Mouse (Mus musculus) hindbrain, embryonic 12.5 days (tissue): ENCODE measurements around the gene Tubb4a. TPM values are rescaled to one million over a fixed set of nuclear protein-coding genes. Genes with fewer than 3 reads are reported as not detected.
"Not testable (repeated sequence)": the region's sequence is repeated elsewhere in the genome, so short reads cannot be mapped to it uniquely, and the experiment has no call there.

ENCODE experiments used
- ATAC-seq: fragments of 200-750 bp; cut with Nextera tagmentation; 2 replicates; pipeline ENCODE4 v1.8.0; 2017; ENCODE audit warnings: moderate TSS enrichment; ENCODE audit not compliant: low FRiP score
- H3K27ac ChIP-seq: fragments of 300-500 bp; sonication (generic); 2 replicates; pipeline ENCODE4 v1.5.1; 2016; ENCODE audit warnings: mild to moderate bottlenecking
- H3K27me3 ChIP-seq: fragments of 300-500 bp; sonication (generic); 2 replicates; pipeline ENCODE4 v1.6.1; 2016; ENCODE audit warnings: mild to moderate bottlenecking
- H3K36me3 ChIP-seq: fragments of 300-500 bp; sonication (generic); 2 replicates; pipeline ENCODE4 v1.6.1; 2016; ENCODE audit warnings: mild to moderate bottlenecking
- H3K4me1 ChIP-seq: fragments of 300-500 bp; sonication (generic); 2 replicates; pipeline ENCODE4 v1.6.1; 2016
- H3K4me2 ChIP-seq: fragments of 300-500 bp; sonication (generic); replicated peaks from 2 replicates; pipeline ENCODE4 v1.6.1; 2016; ENCODE audit warnings: mild to moderate bottlenecking
- H3K4me3 ChIP-seq: fragments of 300-500 bp; sonication (generic); 2 replicates; pipeline ENCODE4 v1.5.1; 2016; ENCODE audit warnings: mild to moderate bottlenecking
- H3K9ac ChIP-seq: fragments of 300-500 bp; sonication (generic); 2 replicates; pipeline ENCODE4 v1.6.1; 2016; ENCODE audit warnings: mild to moderate bottlenecking, moderate library complexity
- H3K9me3 ChIP-seq: fragments of 300-500 bp; sonication (generic); replicated peaks from 2 replicates; pipeline ENCODE4 v1.6.1; 2016; ENCODE audit warnings: mild to moderate bottlenecking
- WGBS: fragments of 180-500 bp; shearing (Covaris S2); methylation state at CpG from one replicate; pipeline ENCODE4 v1.1.7; 2016; 5-methylcytosine and 5-hydroxymethylcytosine counted together
- polyA plus RNA-seq: library from polyadenylated mRNA; unstranded; fragments of >200 nt; fragmentation: Nextera tagmentation; extraction: Ambion mirVana; gene quantifications from 2 replicates; pipeline ENCODE4 v1.2.1, GENCODE M21; 2016

The Tubb4a gene
- polyA plus RNA-seq, 1 experiment from 2014 or later = 197 TPM

DNA sequence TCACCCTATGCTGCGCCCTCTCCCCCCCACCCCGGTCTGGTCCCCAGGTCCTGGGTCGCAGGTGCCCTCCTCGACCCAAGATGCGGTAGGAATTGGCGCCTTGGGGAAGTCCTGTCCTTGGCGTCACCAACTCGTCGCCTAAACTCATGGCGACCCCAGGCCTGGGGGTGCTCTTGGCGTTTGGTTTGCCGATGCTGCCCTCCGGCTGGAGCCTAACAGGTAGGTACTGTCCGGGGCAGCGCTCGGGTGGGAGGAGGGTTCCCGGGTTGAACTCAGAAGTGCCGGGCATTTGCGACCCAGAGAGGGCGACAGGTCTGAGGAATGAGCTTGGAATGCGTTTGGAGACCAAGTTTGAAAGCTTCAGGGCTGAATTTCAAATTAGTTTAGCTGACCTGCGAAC lies 25.0 kb downstream of the Tubb4a start:
- peaks cover 50% of the 10 kb centered on the region for H3K27me3 ChIP-seq
- WGBS = under 1% methylated on average over 22 of the region's 22 CpGs

DNA sequence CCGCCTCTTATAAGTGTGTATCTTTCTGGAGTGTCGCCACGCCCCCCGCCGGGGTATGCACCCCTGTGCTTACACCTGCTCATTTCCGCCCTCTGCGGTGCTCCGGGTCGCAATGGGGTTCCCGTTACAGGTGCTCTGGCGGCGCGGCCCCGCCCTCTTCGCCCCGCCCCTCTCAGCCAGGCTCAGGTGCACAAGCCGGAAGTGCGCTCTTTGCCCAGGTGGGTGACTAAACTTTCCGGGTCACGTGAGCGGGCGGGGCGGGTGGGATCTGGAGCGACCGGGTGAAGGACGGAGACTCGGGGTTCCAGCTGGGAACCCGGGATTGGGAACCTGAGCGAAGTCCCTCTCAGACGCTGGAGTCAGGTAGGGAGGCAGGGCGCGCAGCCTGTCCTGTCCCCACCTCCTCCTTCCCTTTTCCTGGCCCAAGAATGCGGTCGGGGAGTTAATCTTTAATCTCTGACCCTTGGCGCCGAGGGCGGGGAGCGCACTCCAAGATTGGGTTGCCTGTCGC lies 25.5 kb downstream of the Tubb4a start:
- peak overlapping the region; percentile 36 for H3K4me2 ChIP-seq
- WGBS = 2% methylated on average over 36 of the region's 39 CpGs
- no peaks in the 10 kb centered on the region for H3K36me3 ChIP-seq
- no peaks in the 10 kb centered on the region for H3K9me3 ChIP-seq
- H3K4me3 ChIP-seq = peak overlapping the region; percentile 17
- peaks cover 50% of the 10 kb centered on the region for H3K27me3 ChIP-seq
- no peak for ATAC-seq
- H3K27ac ChIP-seq = no peak overlapping the region
- no peak overlapping the region for H3K9ac ChIP-seq
- peaks cover 25% of the 10 kb centered on the region for H3K4me1 ChIP-seq

More for the DNA sequence above, 25.0 kb downstream of the Tubb4a start:
- no peak overlapping the region for H3K27ac ChIP-seq
- no peak for ATAC-seq
- H3K9ac ChIP-seq = no peak overlapping the region
- no peaks in the 10 kb centered on the region for H3K36me3 ChIP-seq
- peaks cover 25% of the 10 kb centered on the region for H3K4me1 ChIP-seq
- H3K4me3 ChIP-seq = peak overlapping the region; percentile 17
- H3K4me2 ChIP-seq = peak overlapping the region; percentile 36
- H3K9me3 ChIP-seq = no peaks in the 10 kb centered on the region

- Histone ChIP-seq H3K27me3 (peaks cover 47% of the 10 kb centered on the region), H3K36me3 (peaks cover 3% of the 10 kb centered on the region; the same call in 1 of the 2 replicates), H3K4me1 (peaks cover 25% of the 10 kb centered on the region), H3K9ac (no peak overlapping the region), H3K4me3 (peak overlapping the region; percentile 65), H3K9me3 (no peaks in the 10 kb centered on the region), H3K27ac (no peak overlapping the region), H3K4me2 (peak overlapping the region; percentile 85)
- no peak for ATAC-seq
- WGBS = 38% methylated on average over 10 of the region's 10 CpGs
These were observed 26.5 kb downstream of the Tubb4a start for GRCm38 (mm10) chr17:57061069-57061468.

DNA sequence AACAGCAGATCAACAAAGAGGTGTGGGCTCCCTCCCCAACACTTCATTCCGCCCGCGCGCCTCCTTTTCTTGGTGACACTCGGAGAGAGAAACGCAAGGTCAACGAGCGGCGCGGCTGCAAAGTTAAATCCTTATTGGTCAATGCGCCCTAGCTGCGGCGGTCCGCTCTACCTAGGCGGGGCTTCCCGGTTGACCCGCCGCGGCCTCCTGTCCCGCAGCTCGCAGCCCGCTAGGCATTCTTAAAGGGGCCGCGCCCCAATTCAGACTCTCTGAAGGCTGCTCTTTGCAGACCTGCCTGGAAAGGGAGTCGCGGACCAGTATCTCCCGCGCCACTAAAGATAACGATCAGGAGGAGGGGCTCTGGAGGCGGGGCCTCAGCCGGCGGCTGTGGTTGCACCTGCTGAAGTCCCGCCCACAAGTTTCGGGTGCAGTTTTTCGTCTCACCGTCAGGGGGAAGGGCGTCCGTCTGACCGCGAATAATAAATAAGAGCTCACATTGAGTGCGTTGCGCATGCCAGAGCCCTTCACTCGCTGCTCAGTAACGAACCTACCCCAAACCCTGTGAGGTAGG lies 27.3 kb downstream of the Tubb4a start:
- H3K9ac ChIP-seq = peak overlapping the region; percentile 44
- peak overlapping the region; percentile 85 for H3K4me2 ChIP-seq
- under 1% methylated on average over 44 of the region's 44 CpGs for WGBS
- ATAC-seq = peak; percentile 94
- peaks cover 22% of the 10 kb centered on the region for H3K4me1 ChIP-seq
- H3K36me3 ChIP-seq = peaks cover 3% of the 10 kb centered on the region; the same call in 1 of the 2 replicates
- peaks cover 45% of the 10 kb centered on the region for H3K27me3 ChIP-seq
- peak overlapping the region; percentile 77 for H3K27ac ChIP-seq
- no peaks in the 10 kb centered on the region for H3K9me3 ChIP-seq
- peak overlapping the region; percentile 65 for H3K4me3 ChIP-seq

GRCm38 (mm10) chr17:57059486-57059977 lies 28.1 kb downstream of the Tubb4a start, which contains the start of gene Slc25a23:
Gene Slc25a23, minus strand, starts transcription at chr17:57059863.
- 1% methylated on average over 23 of the region's 45 CpGs for WGBS
- Histone ChIP-seq H3K4me2 (peak within 1 kb of the TSS; percentile 85), H3K27me3 (peaks cover 37% of the 10 kb centered on the region), H3K4me1 (peaks cover 21% of the 10 kb centered on the region), H3K27ac (peak within 1 kb of the TSS; percentile 77), H3K9ac (peak within 1 kb of the TSS; percentile 73), H3K36me3 (peaks cover 8% of the 10 kb centered on the region), H3K4me3 (peak within 1 kb of the TSS; percentile 65), H3K9me3 (no peaks in the 10 kb centered on the region)
- peak; percentile 80 for ATAC-seq

DNA sequence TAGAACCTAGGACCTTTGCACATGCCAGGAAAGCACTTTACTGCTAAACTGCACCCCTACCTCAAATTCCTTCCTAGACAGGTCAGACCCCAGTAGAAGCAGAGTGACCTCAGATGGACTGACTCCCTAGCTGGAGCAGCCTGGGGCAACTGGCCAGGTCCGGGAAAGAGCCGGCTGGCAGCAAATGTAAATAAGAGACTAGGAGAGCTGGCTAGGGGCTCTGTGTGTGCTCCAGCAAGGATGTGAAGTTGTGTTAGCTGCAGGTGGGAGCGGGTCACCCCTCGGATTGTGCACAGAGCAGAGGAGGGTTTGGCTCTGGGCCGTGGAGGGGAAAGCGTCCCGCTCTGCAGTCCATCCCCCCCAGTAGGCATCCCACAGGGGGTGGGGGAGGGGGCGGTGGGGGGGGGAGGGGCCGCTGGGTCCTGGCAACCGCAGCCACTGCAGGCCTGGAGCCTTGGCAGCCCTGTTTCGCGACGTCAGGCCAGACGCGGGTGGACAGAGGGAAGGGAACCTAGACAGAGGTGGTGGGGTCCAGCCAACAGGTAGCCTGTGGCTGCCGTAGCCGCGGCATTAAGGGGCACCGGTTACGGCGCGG lies 28.6 kb downstream of the Tubb4a start, which contains the start of gene Crb3:
Gene Crb3, plus strand, starts transcription at position 215 of the 595 bp plus-strand sequence.
- Histone ChIP-seq H3K4me1 (peaks cover 21% of the 10 kb centered on the region), H3K9me3 (no peaks in the 10 kb centered on the region), H3K36me3 (peaks cover 8% of the 10 kb centered on the region), H3K27ac (peak within 1 kb of the TSS; percentile 77), H3K4me3 (peak within 1 kb of the TSS; percentile 65), H3K4me2 (peak within 1 kb of the TSS; percentile 85), H3K27me3 (peaks cover 32% of the 10 kb centered on the region), H3K9ac (peak within 1 kb of the TSS; percentile 73)
- WGBS = under 1% methylated on average over 18 of the region's 22 CpGs
- no peak for ATAC-seq

GRCm38 (mm10) chr17:57056246-57056645 lies 31.3 kb downstream of the Tubb4a start:
- H3K36me3 ChIP-seq = peaks cover 34% of the 10 kb centered on the region

DNA sequence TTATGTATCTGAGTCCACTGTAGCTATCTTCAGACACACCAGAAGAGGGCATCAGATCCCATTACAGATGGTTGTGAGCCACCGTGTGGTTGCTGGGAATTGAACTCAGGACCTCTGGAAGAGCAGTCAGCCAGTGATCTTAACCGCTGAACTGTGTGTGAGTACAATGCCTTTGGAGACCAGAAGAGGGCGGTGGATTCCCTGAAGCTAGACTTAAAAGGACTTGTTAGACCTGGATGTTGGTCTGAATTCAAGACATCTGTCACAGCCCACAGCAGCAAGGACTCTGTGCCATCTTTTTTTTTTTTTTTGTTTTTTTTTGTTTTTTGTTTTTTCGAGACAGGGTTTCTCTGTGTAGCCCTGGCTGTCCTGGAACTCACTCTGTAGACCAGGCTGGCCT lies 35.9 kb downstream of the Tubb4a start:
- peaks cover 65% of the 10 kb centered on the region for H3K36me3 ChIP-seq
- H3K27ac ChIP-seq, H3K4me3 ChIP-seq, H3K4me2 ChIP-seq, ATAC-seq, H3K27me3 ChIP-seq, H3K4me1 ChIP-seq, H3K9ac ChIP-seq, H3K9me3 ChIP-seq: not testable (repeated sequence)
- 76% methylated on average over 4 of the region's 4 CpGs for WGBS

More at GRCm38 (mm10) chr17:57056246-57056645, 31.3 kb downstream of the Tubb4a start:
- Histone ChIP-seq H3K9ac (no peak overlapping the region), H3K4me1 (peaks cover 13% of the 10 kb centered on the region), H3K27me3 (peaks cover 7% of the 10 kb centered on the region), H3K4me2 (no peak overlapping the region), H3K9me3 (no peaks in the 10 kb centered on the region), H3K27ac (no peak overlapping the region), H3K4me3 (no peak overlapping the region)
- ATAC-seq = no peak
- 86% methylated on average over 3 of the region's 3 CpGs for WGBS

DNA sequence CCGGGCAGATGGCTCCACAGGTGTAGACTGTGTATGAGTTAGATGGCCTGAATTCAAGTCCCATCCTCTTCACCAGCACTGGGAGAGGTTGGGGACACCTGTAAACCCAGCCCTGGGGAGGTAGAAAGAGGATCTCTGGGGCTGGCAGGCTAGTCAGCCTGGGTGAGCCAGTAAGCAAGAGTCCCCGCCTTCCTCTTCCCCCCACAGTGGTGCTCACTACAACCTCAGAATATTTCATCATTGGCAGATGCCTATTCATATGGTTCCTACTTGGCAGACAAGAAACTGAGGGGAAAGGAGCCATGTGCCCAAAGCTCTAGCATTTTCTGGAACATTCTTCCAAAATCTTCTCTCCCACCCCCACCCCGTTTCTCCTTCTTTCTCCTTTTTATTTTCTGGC lies 38.8 kb downstream of the Tubb4a start:
- Histone ChIP-seq H3K27me3 (no peaks in the 10 kb centered on the region), H3K36me3 (peaks cover 67% of the 10 kb centered on the region), H3K4me2 (no peak overlapping the region), H3K9me3 (no peaks in the 10 kb centered on the region), H3K4me3 (no peak overlapping the region), H3K27ac (no peak overlapping the region), H3K4me1 (no peaks in the 10 kb centered on the region), H3K9ac (no peak overlapping the region)
- WGBS = 94% methylated on average over 3 of the region's 3 CpGs
- ATAC-seq = no peak

DNA sequence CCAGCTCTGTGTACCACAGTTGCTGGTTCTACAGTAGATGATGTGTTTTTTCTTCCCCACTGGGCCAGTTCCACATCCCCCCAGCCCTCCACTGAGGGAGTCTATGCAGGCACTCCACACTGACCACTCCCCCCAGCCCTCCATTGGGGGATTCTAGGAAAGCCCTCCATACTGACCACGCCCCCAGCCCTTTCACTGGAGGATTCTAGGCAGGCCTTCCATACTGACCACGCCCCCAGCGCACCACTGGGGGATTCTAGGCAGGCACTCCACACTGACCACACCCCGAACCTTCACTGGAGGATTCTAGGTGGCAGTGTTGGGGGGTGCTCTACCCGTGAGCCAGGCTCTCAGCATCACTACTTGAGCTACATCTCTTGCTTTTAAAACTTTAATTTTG lies 40.2 kb downstream of the Tubb4a start:
- Histone ChIP-seq H3K9ac (no peak overlapping the region), H3K4me2 (no peak overlapping the region), H3K27ac (no peak overlapping the region), H3K4me3 (no peak overlapping the region), H3K4me1 (no peaks in the 10 kb centered on the region), H3K36me3 (peaks cover 53% of the 10 kb centered on the region), H3K27me3 (no peaks in the 10 kb centered on the region), H3K9me3 (no peaks in the 10 kb centered on the region)
- peak; percentile 26; the same call in 1 of the 2 replicates for ATAC-seq
- WGBS = 32% methylated on average over 5 of the region's 5 CpGs

GRCm38 (mm10) chr17:57041554-57041953 lies 46.0 kb downstream of the Tubb4a start, which contains the start of gene Slc25a41:
Gene Slc25a41, minus strand, starts transcription at chr17:57041654.
- 72% methylated on average over 8 of the region's 8 CpGs for WGBS
- no peak within 1 kb of the TSS for H3K4me2 ChIP-seq
- H3K9ac ChIP-seq = no peak within 1 kb of the TSS
- H3K4me1 ChIP-seq = 0 out of 2 replicates have a peak, but pooled peaks cover 2% of the 10 kb centered on the region
- H3K27me3 ChIP-seq = peaks cover 11% of the 10 kb centered on the region
- H3K9me3 ChIP-seq = no peaks in the 10 kb centered on the region
- no peak for ATAC-seq
- no peak within 1 kb of the TSS for H3K4me3 ChIP-seq
- H3K27ac ChIP-seq = no peak within 1 kb of the TSS
- H3K36me3 ChIP-seq = peaks cover 10% of the 10 kb centered on the region; the same call in 1 of the 2 replicates

- no peak for ATAC-seq
- H3K27me3 ChIP-seq = peaks cover 16% of the 10 kb centered on the region
- 35% methylated on average over 8 of the region's 8 CpGs for WGBS
- H3K4me3 ChIP-seq = no peak overlapping the region
- no peaks in the 10 kb centered on the region for H3K9me3 ChIP-seq
- H3K4me2 ChIP-seq = no peak overlapping the region
- no peak overlapping the region for H3K9ac ChIP-seq
- no peaks in the 10 kb centered on the region for H3K36me3 ChIP-seq
- 0 out of 2 replicates have a peak, but pooled peaks cover 2% of the 10 kb centered on the region for H3K4me1 ChIP-seq
- H3K27ac ChIP-seq = no peak overlapping the region
These were observed 48.6 kb downstream of the Tubb4a start for GRCm38 (mm10) chr17:57038978-57039377.
